Mouse (Mus musculus): ENCODE measurements at regions not wholly inside any gene's neighbourhood (a gene's known extent, or its start where the extent isn't known, plus 50 kb on each side); places are given as distances from the start of the nearest gene placed in this dataset.

DNA sequence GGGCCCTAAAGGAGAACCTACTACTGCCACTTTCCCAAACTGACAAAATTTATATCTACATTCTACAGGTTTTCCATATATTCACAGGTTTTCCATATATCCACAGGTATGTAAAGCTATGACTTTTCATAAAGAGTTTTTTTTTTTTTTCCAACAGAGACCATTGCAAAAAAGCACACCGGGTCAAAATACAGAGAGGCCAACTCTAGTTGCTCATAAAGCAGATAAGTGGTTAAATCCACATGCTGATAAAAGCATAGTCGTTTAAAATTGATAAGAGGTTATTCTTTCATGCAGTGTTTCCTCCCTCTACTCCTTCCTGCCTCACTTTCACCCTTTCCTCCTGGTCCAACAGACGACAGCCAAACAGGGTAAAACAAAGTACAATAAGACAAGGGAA, 60.7 kb upstream of the Pgr start:
- DNase-seq (ENCODE audit: low read depth) = no peak
- no peak for TF ChIP-seq CTCF (IDR thresholded peaks at IDR 0.05; ENCODE audit: borderline replicate concordance, extremely low read depth, insufficient read depth, insufficient read length)
- TF ChIP-seq POLR2A (IDR thresholded peaks at IDR 0.05; ENCODE audit: borderline replicate concordance, extremely low read depth, insufficient read depth, insufficient read length, poor library complexity, severe bottlenecking) = no peak

Data from brain, embryonic 14.5 days (tissue).